Mouse (Mus musculus): ENCODE results near the gene Nup214. TPM values are rescaled to one million over a fixed set of nuclear protein-coding genes. Genes with fewer than 3 reads are reported as not detected.

The Nup214 gene
- 31.3 and 49.9 TPM in 2 replicates for polyA plus RNA-seq (2012; rRNA removed; ENCODE audit: low replicate concordance)

GRCm38 (mm10) chr2:31974141-31974808 is at the start of gene Nup214:
Gene Nup214 (plus strand): TSS chr2:31974436.

GRCm38 (mm10) chr2:31950058-31950871 is 24.0 kb upstream of the Nup214 start, which contains the start of gene Aif1l:
Gene Aif1l (plus strand): TSS chr2:31950139.

GRCm38 (mm10) chr2:32084111-32084871 is 110.1 kb downstream of the Nup214 start, which contains the start of gene Fam78a:
Gene Fam78a (minus strand): TSS chr2:32084857.

DNA sequence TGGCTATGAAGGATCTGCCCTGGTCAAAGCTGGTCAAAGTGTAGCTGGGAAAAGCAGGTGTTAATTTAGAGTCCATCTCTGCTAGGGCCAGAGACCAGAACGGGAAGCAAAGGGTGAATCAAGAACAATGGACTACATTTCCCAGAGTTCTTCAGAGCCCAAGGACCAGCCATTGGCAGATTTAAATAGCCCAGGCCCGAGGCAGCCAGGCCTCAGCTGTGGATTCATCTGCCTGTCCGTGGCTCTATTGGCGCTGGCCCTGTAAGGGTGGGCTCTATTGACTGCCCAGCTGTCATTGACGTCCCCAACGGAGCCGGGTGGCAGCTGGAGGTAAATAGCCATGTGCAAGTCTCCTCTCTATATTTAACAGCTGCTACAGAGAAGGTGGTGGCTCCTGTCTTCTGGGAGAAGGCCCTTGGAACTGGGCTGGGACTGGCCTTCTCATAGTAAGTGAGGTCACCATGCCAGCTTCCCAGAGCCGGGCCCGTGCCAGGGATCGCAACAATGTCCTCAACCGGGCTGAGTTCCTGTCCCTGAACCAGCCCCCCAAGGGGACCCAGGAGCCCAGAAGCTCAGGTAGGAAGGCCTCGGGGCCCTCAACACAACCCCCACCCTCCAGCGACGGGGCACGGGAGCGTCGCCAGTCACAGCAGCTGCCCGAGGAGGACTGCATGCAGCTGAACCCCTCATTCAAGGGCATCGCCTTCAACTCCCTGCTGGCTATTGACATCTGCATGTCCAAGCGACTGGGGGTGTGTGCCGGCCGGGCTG is 121.3 kb downstream of the Nup214 start, which contains the start of gene Plpp7:
TSS of gene Plpp7 (plus strand) at position 178 of the 771 bp plus-strand sequence.

Other genes starting within 250 kb of the Nup214 start
- gene Qrfp, start 163.9 kb upstream of the Nup214 start, polyA plus RNA-seq (2012; rRNA removed; ENCODE audit: low replicate concordance), result 0.04 and 0.05 TPM in 2 replicates
- gene Fibcd1, start 128.4 kb upstream of the Nup214 start, polyA plus RNA-seq (2012; rRNA removed; ENCODE audit: low replicate concordance), result 0.03 TPM in 1 of 2 replicates, not detected in the other
- gene Lamc3, start 87.1 kb upstream of the Nup214 start, polyA plus RNA-seq (2012; rRNA removed; ENCODE audit: low replicate concordance), result 5.0 and 25.4 TPM in 2 replicates
- 4.9 and 9.6 TPM in 2 replicates for gene Aif1l, start 24.3 kb upstream of the Nup214 start, polyA plus RNA-seq (2012; rRNA removed; ENCODE audit: low replicate concordance)
- gene Fam78a, start 110.4 kb downstream of the Nup214 start, polyA plus RNA-seq (2012; rRNA removed; ENCODE audit: low replicate concordance), result 1.7 and 3.4 TPM in 2 replicates
- gene Plpp7, start 121.1 kb downstream of the Nup214 start, polyA plus RNA-seq (2012; rRNA removed; ENCODE audit: low replicate concordance), result 9.4 and 15.4 TPM in 2 replicates
- gene Prrc2b, start 176.6 kb downstream of the Nup214 start, polyA plus RNA-seq (2012; rRNA removed; ENCODE audit: low replicate concordance), result 34.3 and 64.2 TPM in 2 replicates

Measured in subcutaneous adipose tissue, adult 2 months (tissue).